Mouse (Mus musculus): ENCODE data around the gene Dhrs7.
"Not testable (repeated sequence)": the region's sequence is repeated elsewhere in the genome, so short reads cannot be mapped to it uniquely, and the experiment has no call there.

The Dhrs7 gene
- long read RNA-seq, experiment 1, transcript Dhrs7-201 (7 exons, 1,385 nt) = major isoform, 153 of 159 reads
- long read RNA-seq, experiment 1, partial matches to known transcripts = 6 of 159 reads
- long read RNA-seq, experiment 1, other reads (novel, unspliced or antisense) = 0 of 159 reads
- long read RNA-seq, experiment 2, transcript Dhrs7-201 (7 exons, 1,385 nt) = major isoform, 138 of 149 reads
- long read RNA-seq, experiment 2, partial matches to known transcripts = 9 of 149 reads
- long read RNA-seq, experiment 2, other reads (novel, unspliced or antisense) = 1 of 149 reads

GRCm38 (mm10) chr12:72664735-72665337 lies at the start of gene Dhrs7:
Dhrs7 (minus strand) TSS chr12:72664909.
- intact Hi-C loops (cut with DNase I) = loop anchor here (10.0 kb wide), 3 partner anchors 100 to 200 kb away; partner anchors contain the start of gene Pcnx4

- intact Hi-C loops (cut with DNase I) = loop anchor here (10.0 kb wide), 1 partner anchor 265 kb away; no protein-coding TSS in a partner anchor
Measured at GRCm38 (mm10) chr12:72709981-72710380, 45.3 kb upstream of the Dhrs7 start.

- intact Hi-C loops (cut with DNase I) = loop anchor here (10.0 kb wide), 1 partner anchor 271 kb away; no protein-coding TSS in a partner anchor
Measured at GRCm38 (mm10) chr12:72704068-72704467, 39.4 kb upstream of the Dhrs7 start.

GRCm38 (mm10) chr12:72700013-72700412 lies 35.3 kb upstream of the Dhrs7 start:
- intact Hi-C loops (cut with DNase I) = loop anchor here (10.0 kb wide), 1 partner anchor 275 kb away; no protein-coding TSS in a partner anchor

- intact Hi-C loops (cut with DNase I) = loop anchor here (5.0 to 10.0 kb wide), 3 partner anchors 38 to 233 kb away; no protein-coding TSS in a partner anchor
Measured at GRCm38 (mm10) chr12:72694901-72695463, 30.3 kb upstream of the Dhrs7 start.

DNA sequence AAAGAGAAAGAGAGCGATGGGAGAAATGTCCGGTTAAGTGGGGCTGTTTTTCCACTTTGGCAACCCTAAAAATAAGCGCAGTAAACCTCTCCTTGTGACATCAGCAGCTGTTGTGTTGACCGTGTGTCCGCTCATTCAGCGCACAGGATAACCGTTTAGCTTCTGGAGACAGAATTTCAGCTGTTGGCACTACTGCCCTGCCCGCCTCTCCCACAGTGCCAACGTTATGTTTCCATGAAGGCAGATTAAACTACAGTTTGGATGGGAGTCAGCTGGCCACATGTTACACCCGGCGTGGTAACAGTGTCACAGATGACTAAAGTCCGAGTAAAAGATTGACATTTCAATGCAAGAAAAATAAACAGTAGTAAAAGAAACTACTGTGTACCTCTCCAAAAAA lies 29.7 kb upstream of the Dhrs7 start:
- intact Hi-C loops (cut with DNase I) = loop anchor here (5.0 to 10.0 kb wide), 3 partner anchors 37 to 232 kb away; no protein-coding TSS in a partner anchor

DNA sequence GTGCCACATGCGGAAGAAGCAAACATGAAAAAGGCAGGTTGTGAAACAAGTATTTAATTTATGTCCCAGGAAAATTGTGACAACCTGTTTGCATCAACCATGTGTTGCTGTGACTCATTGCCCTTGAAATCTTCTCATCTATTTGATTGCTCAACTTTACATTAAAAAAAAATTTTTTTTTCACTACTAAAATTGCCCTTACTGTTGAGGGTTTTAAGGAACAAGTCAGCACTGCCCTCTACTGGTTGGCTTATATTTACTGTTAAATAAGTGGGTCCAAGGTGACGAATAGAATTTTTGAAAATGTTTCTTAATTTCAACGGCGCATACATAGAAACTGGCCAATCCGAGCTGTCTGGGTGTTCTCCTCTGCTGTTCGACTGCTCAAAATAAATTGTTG lies 29.2 kb upstream of the Dhrs7 start:
- intact Hi-C loops (cut with DNase I) = loop anchor here (5.0 to 10.0 kb wide), 3 partner anchors 37 to 232 kb away; no protein-coding TSS in a partner anchor

DNA sequence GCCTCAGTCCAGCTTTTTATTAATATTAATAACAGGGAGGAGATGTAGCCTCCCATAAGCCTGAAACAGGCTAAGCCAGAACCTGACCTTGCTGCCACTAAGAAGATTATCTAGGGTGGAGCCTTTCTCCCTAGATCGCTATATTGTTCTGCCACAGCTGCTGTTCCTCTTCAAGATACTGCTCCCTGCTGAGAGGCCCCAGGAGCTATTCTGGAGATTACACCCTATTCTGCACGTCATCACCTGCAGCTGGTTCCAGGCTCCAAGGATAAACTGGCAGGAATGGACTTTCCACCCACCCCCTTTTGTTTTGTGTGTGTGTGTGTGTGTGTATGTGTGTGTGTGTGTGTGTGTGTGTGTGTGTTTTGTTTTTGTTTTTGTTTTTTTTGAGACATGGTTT lies 23.6 kb upstream of the Dhrs7 start:
- intact Hi-C loops (cut with DNase I) = not testable (repeated sequence)

DNA sequence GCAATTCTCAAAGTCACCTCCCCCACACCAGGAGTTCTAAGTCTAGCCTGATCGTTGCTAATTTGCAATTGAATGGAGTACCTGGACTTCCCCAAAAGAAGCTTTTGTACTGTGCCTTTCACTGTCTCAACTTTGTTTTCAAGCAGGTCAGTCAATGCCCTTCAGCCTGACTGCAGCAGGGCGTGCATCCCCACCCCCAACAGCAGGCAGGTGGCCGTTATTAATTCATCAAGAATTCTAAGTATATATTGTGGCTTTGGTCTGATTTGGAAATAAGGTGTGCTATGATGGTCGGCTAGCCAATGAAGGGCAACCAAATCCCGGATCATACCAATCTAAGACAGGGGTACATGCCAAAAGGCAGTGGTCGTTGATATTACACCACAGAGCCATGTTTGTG lies 23.0 kb upstream of the Dhrs7 start:
- intact Hi-C loops (cut with DNase I) = not testable (repeated sequence)

DNA sequence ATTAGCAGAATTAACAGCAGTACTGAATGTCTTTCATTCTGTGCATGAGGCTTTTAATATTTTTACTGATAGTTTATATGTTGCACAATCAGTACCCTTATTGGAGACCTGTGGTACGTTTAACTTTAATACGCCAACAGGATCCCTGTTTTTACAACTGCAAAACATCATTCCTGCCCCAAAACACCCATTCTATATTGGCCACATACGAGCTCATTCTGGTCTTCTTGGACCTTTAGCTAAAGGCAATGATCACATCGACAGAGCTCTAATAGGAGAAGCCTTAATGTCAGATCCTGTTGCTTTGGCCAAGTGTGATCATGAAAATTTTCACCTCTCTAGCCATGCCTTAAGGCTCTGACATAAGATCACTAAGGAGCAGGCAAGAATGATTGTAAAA lies 21.9 kb upstream of the Dhrs7 start:
- intact Hi-C loops (cut with DNase I) = not testable (repeated sequence)

DNA sequence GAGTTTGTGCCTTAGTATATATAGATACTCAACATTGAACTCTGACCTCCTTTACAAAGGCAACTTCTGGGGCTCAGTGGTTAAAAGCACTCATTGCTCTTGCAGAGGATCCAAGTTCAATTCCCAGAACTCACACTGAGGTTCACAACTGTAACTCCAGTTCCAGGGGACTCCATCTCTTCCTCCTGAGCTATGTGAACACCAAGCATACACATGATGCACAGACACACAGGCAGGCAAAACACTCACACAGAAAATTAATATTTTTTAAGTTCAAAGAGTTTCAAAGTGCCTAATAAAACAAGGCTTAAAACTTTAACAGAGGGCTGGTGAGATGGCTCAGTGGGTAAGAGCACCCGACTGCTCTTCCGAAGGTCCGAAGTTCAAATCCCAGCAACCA lies 18.9 kb upstream of the Dhrs7 start:
- intact Hi-C loops (cut with DNase I) = no loop called here

GRCm38 (mm10) chr12:72682511-72683282 lies 18.0 kb upstream of the Dhrs7 start:
- intact Hi-C loops (cut with DNase I) = no loop called here

- intact Hi-C loops (cut with DNase I) = no loop called here
Measured at GRCm38 (mm10) chr12:72681919-72682318, 17.2 kb upstream of the Dhrs7 start.

DNA sequence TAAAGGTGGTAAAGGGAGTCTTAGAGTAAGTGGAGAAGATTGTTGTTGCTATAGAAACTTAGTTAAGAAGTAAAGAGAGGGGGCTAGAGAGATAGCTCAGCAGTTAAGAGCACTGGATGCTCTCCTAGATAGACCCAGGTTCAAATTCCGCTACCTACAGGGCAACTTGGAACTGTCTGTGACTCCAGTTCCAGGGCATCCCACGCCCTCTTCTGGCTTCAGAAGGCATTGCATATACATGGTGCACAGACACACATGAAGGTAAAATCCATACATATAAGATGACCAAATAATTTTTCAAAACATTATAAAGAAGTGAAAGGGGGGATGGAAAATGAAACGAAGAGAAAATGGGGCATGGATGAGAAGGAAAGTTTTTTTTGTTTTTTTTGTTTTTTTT lies 14.9 kb upstream of the Dhrs7 start:
- intact Hi-C loops (cut with DNase I) = no loop called here

DNA sequence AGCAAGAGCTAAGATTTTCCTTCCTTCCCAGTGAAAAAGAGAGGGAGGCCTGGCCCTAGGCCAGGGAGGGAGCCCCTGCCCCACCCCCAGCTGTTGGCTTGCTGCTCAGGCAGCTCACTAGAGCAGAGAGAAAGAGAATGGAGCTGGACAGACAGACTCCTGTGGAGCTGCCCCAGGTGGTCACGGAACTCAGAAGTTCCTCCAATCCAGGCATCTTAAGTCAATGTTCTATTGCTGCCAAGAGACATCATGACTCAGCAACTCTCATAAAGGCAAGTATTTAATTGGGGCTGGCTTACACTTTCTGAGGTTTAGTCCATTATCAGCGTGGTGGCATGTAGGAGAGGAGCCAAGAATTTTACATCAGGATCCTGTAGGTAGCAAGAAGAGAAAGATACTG lies 10.1 kb upstream of the Dhrs7 start:
- intact Hi-C loops (cut with DNase I) = no loop called here

GRCm38 (mm10) chr12:72674079-72674797 lies 9.5 kb upstream of the Dhrs7 start:
- intact Hi-C loops (cut with DNase I) = no loop called here

DNA sequence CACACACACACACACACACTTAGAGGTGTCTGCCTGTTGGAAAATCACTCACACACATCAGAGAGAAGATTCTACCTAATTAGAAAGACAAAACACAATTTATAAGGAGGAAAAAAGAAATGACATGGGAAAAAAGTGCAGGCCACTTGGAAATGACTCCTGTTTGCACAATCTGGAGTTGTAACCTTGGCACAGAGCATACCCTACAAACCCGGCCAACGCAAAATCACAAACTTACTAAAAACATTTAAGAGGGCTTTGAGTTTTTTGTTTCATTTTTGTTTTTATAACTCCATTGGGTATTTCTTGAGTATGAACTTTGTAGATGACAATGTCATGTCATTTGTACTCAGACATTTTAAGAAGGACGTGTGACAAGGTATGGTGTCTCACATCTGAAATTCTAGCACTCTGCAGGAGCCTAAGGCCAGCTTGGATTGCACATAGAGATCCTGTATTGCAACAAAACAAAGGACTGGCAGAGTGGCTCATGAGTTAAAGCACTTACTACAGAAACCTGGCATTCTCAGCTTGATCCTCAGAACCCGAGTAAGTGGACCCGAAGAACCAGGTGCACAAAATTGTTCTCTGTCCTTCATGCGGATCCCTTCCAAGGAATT lies 6.9 kb upstream of the Dhrs7 start:
- intact Hi-C loops (cut with DNase I) = no loop called here

- intact Hi-C loops (cut with DNase I) = no loop called here
Measured at GRCm38 (mm10) chr12:72670921-72671320, 6.2 kb upstream of the Dhrs7 start.

GRCm38 (mm10) chr12:72667868-72668469 lies 3.3 kb upstream of the Dhrs7 start:
- intact Hi-C loops (cut with DNase I) = loop anchor here (10.0 kb wide), 3 partner anchors 97 to 203 kb away; partner anchors contain the start of gene Pcnx4

DNA sequence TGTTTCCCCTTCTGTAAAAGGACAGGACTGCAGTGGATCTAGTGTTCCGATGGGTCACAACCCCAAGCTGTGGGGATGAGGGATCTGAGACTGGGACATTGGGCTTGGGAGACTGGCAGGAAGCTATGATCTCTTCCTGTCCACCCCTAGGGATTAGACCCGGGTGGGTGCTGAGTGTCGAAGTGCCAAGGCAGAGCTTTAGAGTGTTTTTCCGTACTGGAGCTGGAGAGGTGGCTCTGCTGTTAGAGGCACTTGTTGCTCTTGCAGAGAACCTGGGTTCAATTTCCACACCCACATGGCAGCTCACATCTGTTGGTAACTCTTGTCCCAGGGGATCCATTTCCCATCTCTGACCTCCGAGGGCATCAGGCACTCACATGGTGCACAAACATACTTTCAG lies 1.3 kb upstream of the Dhrs7 start:
- intact Hi-C loops (cut with DNase I) = loop anchor here (10.0 kb wide), 3 partner anchors 99 to 201 kb away; partner anchors contain the start of gene Pcnx4
